Mouse (Mus musculus) limb, embryonic 12.5 days (tissue): ENCODE results near the gene Tbc1d22a. TPM values are rescaled to one million over a fixed set of nuclear protein-coding genes. Genes with fewer than 3 reads are reported as not detected.

Experiments
- ATAC-seq: fragments of 200-750 bp; cut with Nextera tagmentation; 2 replicates; pipeline ENCODE4 v1.8.0; 2017; ENCODE audit warnings: low read depth, moderate TSS enrichment; ENCODE audit not compliant: insufficient number of reproducible peaks, insufficient read depth, low FRiP score, low TSS enrichment
- H3K27ac ChIP-seq: fragments of 300-500 bp; sonication (generic); 2 replicates; pipeline ENCODE4 v1.5.1; 2016; ENCODE audit warnings: mild to moderate bottlenecking, moderate library complexity
- H3K27me3 ChIP-seq: fragments of 300-500 bp; sonication (generic); 2 replicates; pipeline ENCODE4 v1.6.1; 2016; ENCODE audit warnings: mild to moderate bottlenecking, moderate library complexity
- H3K36me3 ChIP-seq: fragments of 300-500 bp; sonication (generic); 2 replicates; pipeline ENCODE4 v1.6.1; 2016; ENCODE audit warnings: mild to moderate bottlenecking, moderate library complexity
- H3K4me1 ChIP-seq: fragments of 300-500 bp; sonication (generic); replicated peaks from 2 replicates; pipeline ENCODE4 v1.6.1; 2016
- H3K4me2 ChIP-seq: fragments of 300-500 bp; sonication (generic); 2 replicates; pipeline ENCODE4 v1.6.1; 2016; ENCODE audit warnings: mild to moderate bottlenecking, moderate library complexity
- H3K4me3 ChIP-seq: fragments of 300-500 bp; sonication (generic); replicated peaks from 2 replicates; pipeline ENCODE4 v1.5.1; 2016; ENCODE audit warnings: mild to moderate bottlenecking
- H3K9ac ChIP-seq: fragments of 300-500 bp; sonication (generic); replicated peaks from 2 replicates; pipeline ENCODE4 v1.6.1; 2016; ENCODE audit warnings: mild to moderate bottlenecking, moderate library complexity
- H3K9me3 ChIP-seq: fragments of 300-500 bp; sonication (generic); 2 replicates; pipeline ENCODE4 v1.6.1; 2016; ENCODE audit warnings: mild to moderate bottlenecking, moderate library complexity
- WGBS: fragments of 180-500 bp; shearing (Covaris S2); methylation state at CpG from one replicate; pipeline ENCODE4 v1.1.7; 2016; 5-methylcytosine and 5-hydroxymethylcytosine counted together
- polyA plus RNA-seq: library from polyadenylated mRNA; unstranded; fragments of >200 nt; fragmentation: Nextera tagmentation; extraction: Ambion mirVana; gene quantifications from 2 replicates; pipeline ENCODE4 v1.2.1, GENCODE M21; 2016

Gene Tbc1d22a
- polyA plus RNA-seq, 1 experiment from 2014 or later = 12.1 TPM

DNA sequence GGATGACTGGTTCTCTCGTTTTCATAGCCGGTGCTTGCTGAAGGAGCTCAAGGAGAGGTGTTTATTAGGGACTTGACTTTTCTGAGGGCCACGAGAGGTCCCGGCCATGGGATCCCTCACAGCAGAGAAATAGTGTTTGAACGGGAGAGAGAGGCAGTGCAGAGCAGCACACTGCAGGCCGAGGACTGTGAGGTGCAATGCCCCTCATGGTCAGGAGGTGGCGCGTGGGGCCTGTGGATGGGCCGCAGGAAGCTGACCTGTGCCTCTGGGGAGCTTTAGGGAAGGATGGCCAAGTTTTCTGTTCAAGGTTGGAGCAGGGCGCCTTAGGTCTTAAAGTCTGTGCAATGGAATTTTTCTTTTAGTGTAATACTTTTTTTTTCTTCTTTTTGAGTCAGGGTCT, 25.5 kb downstream of the Tbc1d22a start:
- Histone ChIP-seq H3K4me1 (no peaks in the 10 kb centered on the region), H3K36me3 (peaks cover 44% of the 10 kb centered on the region), H3K4me3 (no peak overlapping the region), H3K9ac (no peak overlapping the region), H3K4me2 (no peak overlapping the region), H3K27ac (no peak overlapping the region), H3K27me3 (no peaks in the 10 kb centered on the region), H3K9me3 (no peaks in the 10 kb centered on the region)
- 28% methylated on average over 10 of the region's 10 CpGs for WGBS
- no peak for ATAC-seq

DNA sequence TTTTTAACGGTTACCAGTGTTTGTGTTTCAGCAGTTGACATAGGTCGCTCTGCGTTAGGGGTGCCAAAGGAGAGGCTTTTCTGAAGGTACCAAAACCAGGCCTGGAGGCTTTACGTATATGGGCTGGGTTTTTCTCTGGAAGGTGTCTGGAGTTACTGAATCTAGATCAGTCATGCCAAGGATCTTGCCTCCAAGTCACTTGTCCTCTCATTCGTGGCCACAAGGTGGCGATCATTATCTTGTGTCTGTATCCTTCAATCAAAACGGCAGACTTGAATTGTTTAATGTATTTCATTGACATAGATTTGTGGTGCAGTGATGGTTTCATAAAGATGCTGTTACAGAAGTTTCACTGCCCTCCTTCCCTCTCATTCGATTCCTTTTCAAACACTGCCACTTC, 29.4 kb downstream of the Tbc1d22a start:
- H3K36me3 ChIP-seq = peaks cover 31% of the 10 kb centered on the region; the same call in 1 of the 2 replicates
- H3K9me3 ChIP-seq = no peaks in the 10 kb centered on the region
- 48% methylated on average over 8 of the region's 8 CpGs for WGBS
- H3K27ac ChIP-seq = no peak overlapping the region
- no peaks in the 10 kb centered on the region for H3K4me1 ChIP-seq
- no peak overlapping the region for H3K9ac ChIP-seq
- ATAC-seq = no peak
- no peak overlapping the region for H3K4me3 ChIP-seq
- H3K4me2 ChIP-seq = no peak overlapping the region
- H3K27me3 ChIP-seq = no peaks in the 10 kb centered on the region

DNA sequence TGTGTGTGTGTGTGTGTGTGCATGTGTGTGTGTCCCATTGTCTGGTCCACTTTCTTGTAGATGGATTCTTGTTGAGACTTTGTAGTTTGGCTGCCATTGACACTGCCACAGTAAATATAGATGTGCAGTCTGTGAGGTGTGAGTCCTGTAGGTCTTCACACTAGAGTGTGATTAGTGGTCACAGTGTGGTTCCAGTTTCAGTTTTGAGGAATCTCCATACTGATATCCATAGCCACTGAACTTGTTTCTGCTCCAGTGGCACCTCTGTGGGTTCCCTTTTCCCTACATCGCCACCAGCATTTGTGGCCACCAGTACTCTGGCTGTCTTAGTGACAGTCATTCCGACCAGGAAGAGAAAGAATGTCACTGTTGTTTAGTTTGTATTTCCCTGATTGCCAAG, 30.1 kb downstream of the Tbc1d22a start:
- Histone ChIP-seq H3K27me3 (no peaks in the 10 kb centered on the region), H3K36me3 (peaks cover 26% of the 10 kb centered on the region; the same call in 1 of the 2 replicates), H3K27ac (no peak overlapping the region), H3K9ac (no peak overlapping the region), H3K4me3 (no peak overlapping the region), H3K4me2 (no peak overlapping the region), H3K9me3 (no peaks in the 10 kb centered on the region), H3K4me1 (no peaks in the 10 kb centered on the region)
- ATAC-seq = no peak
- WGBS = 89% methylated on average over 2 of the region's 2 CpGs

DNA sequence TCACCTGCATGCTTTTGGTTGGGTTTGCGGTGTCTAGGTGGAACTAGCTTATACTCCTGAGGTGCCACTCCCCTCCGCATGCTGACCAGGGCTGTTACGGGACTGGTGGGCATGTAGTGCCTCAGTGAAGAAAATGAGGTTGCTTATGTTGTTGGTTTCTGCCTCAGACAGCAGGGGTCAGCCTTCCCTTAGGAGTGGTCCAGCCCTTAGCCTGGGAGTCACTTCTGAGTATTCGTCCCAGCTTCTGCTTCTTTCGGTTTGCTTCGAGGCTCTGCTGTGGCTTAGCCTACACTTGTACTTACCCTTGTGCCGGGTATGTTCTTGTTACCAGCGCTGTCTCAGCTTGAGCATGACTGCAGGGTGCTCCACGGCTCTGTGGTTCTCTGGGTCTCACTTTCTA, 36.0 kb downstream of the Tbc1d22a start:
- ATAC-seq = peak; percentile 63; the same call in 1 of the 2 replicates
- H3K9me3 ChIP-seq = no peaks in the 10 kb centered on the region
- WGBS = 67% methylated on average over 9 of the region's 9 CpGs
- H3K4me1 ChIP-seq = peaks cover 10% of the 10 kb centered on the region; the same call in 1 of the 2 replicates
- peaks cover 9% of the 10 kb centered on the region; the same call in 1 of the 2 replicates for H3K36me3 ChIP-seq
- H3K9ac ChIP-seq = no peak overlapping the region
- no peak overlapping the region for H3K4me2 ChIP-seq
- no peak overlapping the region for H3K27ac ChIP-seq
- no peaks in the 10 kb centered on the region for H3K27me3 ChIP-seq
- no peak overlapping the region for H3K4me3 ChIP-seq

DNA sequence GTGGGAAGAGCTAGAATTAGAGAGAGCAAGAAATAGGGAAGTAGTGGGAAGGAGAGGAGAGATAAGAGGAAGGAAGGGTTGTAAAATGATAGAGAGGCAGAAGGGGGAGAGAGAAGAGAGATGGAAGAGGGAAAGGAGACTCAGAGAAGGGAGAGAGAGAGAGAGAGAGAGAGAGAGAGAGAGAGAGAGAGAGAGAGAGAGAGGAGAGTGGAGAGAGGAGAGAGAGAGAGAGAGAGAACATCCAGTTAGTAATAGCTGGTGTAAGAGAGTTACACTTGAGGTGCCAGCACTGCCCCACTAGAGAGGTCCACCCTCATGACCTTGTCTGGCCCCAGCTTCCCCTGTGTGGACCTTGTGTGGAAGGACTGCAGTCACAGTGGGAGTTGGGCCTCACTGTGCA, 37.9 kb downstream of the Tbc1d22a start:
- Histone ChIP-seq H3K4me1 (peaks cover 19% of the 10 kb centered on the region), H3K4me3 (no peak overlapping the region), H3K27ac (no peak overlapping the region), H3K4me2 (no peak overlapping the region), H3K9ac (no peak overlapping the region), H3K36me3 (0 out of 2 replicates have a peak, but pooled peaks cover 3% of the 10 kb centered on the region), H3K27me3 (no peaks in the 10 kb centered on the region), H3K9me3 (no peaks in the 10 kb centered on the region)
- ATAC-seq = no peak

DNA sequence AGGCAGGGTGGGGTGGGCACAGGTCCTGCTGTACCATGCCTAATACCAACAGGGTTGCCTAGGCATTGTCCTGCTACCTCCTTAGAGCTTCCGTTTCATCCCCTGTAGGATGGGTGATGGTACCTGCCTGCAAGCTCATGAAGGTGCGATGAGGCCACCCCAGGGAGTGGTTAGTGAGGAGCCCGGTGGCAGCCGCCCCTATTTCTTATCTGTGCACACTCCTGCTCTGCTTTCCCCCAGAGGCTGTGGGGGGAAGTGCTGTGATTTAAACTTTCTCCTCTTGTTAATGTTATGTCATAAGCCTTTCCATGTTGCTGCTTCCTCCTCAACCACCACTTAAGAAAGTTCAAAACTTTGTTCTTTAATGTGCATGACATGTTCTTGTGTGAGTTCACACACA, 38.4 kb downstream of the Tbc1d22a start:
- Histone ChIP-seq H3K4me3 (no peak overlapping the region), H3K27me3 (no peaks in the 10 kb centered on the region), H3K36me3 (0 out of 2 replicates have a peak, but pooled peaks cover 3% of the 10 kb centered on the region), H3K27ac (no peak overlapping the region), H3K4me1 (peaks cover 20% of the 10 kb centered on the region), H3K9ac (no peak overlapping the region), H3K9me3 (no peaks in the 10 kb centered on the region), H3K4me2 (no peak overlapping the region)
- no peak for ATAC-seq
- WGBS = 70% methylated on average over 4 of the region's 4 CpGs

DNA sequence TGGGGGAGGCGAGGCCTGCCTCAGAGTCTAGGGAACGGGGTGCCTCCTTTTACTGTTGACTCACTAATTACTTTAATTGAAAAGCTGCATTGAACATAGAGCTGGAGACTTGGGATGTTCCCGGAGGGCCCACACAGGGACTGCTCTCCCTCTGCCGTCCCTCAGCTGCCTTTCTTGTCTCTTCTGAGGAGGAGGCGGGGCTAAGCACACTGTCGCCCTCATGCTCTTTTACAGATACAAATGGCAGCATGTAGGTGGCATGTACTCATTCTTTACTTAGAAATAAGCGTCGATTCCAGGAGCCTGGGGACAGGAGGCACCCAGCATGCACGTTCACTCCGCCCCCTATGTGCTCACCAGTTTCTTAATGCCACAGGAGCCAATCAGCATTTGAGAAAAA, 39.2 kb downstream of the Tbc1d22a start:
- no peak overlapping the region for H3K27ac ChIP-seq
- no peaks in the 10 kb centered on the region for H3K9me3 ChIP-seq
- H3K36me3 ChIP-seq = 0 out of 2 replicates have a peak, but pooled peaks cover 3% of the 10 kb centered on the region
- WGBS = 49% methylated on average over 10 of the region's 10 CpGs
- no peak overlapping the region for H3K4me2 ChIP-seq
- H3K9ac ChIP-seq = no peak overlapping the region
- H3K27me3 ChIP-seq = no peaks in the 10 kb centered on the region
- peaks cover 27% of the 10 kb centered on the region for H3K4me1 ChIP-seq
- no peak overlapping the region for H3K4me3 ChIP-seq
- ATAC-seq = no peak

DNA sequence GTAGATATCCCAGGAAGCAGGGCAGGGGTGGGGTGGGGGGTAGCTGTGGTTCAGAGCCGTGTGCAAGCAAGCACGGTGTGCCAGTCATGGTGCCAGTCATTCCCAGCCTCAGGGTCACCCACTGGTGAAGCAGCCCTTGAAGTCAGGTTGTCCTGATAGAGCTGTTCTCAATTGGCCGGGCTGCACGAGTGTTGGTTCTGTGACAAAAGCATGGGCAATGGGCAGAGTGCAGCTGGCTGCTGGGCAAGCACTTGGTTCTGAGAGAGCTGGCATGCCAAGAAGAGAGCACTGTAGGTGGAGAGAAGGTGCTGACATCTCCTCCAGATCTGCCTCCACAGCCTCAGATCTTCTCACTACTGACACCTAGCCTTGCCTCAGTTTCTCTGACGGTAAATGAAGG, 41.9 kb downstream of the Tbc1d22a start:
- no peak overlapping the region for H3K27ac ChIP-seq
- H3K36me3 ChIP-seq = 0 out of 2 replicates have a peak, but pooled peaks cover under 1% of the 10 kb centered on the region
- no peaks in the 10 kb centered on the region for H3K27me3 ChIP-seq
- 82% methylated on average over 5 of the region's 5 CpGs for WGBS
- no peak for ATAC-seq
- no peak overlapping the region for H3K4me3 ChIP-seq
- peaks cover 29% of the 10 kb centered on the region for H3K4me1 ChIP-seq
- H3K4me2 ChIP-seq = no peak overlapping the region
- H3K9ac ChIP-seq = no peak overlapping the region
- no peaks in the 10 kb centered on the region for H3K9me3 ChIP-seq

DNA sequence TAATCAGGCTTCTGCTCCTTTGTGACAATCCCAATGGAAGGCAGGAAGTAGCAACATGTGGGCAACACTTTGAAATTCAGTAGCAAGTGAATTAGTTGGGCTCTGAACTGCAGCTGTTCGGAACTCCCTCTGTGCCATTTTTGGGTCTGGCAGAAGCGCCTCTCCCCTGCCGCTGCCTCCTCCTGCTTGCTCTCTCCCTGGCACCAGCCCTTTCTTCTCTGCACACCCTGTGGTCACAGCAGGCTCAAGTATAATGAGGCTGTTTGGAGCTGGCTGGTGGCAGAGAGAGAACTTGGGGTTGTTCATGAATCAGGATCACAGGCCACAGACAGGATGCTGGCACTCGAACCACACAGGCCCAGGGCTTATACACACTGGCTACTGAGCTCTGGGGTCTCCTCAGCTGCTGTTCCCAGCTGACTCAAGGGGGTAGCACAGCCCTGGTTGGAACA, 42.5 kb downstream of the Tbc1d22a start:
- no peak overlapping the region for H3K4me2 ChIP-seq
- no peaks in the 10 kb centered on the region for H3K36me3 ChIP-seq
- H3K4me3 ChIP-seq = no peak overlapping the region
- H3K4me1 ChIP-seq = peaks cover 29% of the 10 kb centered on the region
- ATAC-seq = no peak
- H3K9me3 ChIP-seq = no peaks in the 10 kb centered on the region
- H3K27me3 ChIP-seq = no peaks in the 10 kb centered on the region
- 53% methylated on average over 4 of the region's 4 CpGs for WGBS
- H3K9ac ChIP-seq = no peak overlapping the region
- H3K27ac ChIP-seq = 0 out of 2 replicates have a peak overlapping the region, but pooled peaks have one; percentile 23

DNA sequence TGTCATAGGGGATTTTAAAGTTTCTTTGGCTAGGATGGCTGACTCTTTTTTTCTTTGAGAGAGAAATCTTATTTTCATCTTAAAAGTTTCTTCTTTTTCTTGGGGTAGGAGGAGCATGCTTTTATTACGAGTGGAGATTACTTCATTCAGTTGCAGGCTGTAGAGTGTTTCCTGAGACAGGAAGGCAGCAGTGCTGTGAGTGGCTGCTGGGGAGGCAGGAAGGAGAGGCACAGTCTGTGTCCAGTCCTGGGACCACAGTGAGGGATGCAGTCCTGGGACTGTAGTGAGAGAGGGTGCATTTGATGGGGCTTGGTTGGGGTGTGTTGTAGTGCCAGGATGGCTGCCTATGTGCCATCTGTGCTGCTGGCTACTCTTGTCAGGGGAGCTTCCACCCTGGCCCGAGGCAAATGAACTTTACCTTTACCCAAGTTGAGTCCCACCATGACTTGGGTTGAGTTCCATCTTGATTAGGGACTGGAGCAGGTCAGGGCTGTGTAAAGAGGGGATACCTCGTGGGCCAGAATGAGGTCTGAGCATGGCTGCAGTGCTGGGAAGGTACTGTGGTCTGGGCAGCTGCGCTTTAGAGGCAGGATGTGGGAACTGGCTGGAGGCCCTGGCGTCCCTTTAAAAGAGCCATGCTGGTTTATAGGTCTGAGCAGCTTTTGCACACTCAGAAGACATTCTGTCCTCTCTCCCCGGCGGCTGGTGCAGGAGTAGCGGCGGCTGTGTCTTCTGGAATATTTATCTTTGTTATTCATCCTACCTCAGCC, 43.8 kb downstream of the Tbc1d22a start:
- no peaks in the 10 kb centered on the region for H3K27me3 ChIP-seq
- ATAC-seq = no peak
- H3K9me3 ChIP-seq = no peaks in the 10 kb centered on the region
- no peaks in the 10 kb centered on the region for H3K36me3 ChIP-seq
- H3K9ac ChIP-seq = no peak overlapping the region
- H3K4me1 ChIP-seq = peaks cover 26% of the 10 kb centered on the region
- H3K27ac ChIP-seq = no peak overlapping the region; the same call in 1 of the 2 replicates
- H3K4me2 ChIP-seq = no peak overlapping the region
- 49% methylated on average over 9 of the region's 9 CpGs for WGBS
- no peak overlapping the region for H3K4me3 ChIP-seq

DNA sequence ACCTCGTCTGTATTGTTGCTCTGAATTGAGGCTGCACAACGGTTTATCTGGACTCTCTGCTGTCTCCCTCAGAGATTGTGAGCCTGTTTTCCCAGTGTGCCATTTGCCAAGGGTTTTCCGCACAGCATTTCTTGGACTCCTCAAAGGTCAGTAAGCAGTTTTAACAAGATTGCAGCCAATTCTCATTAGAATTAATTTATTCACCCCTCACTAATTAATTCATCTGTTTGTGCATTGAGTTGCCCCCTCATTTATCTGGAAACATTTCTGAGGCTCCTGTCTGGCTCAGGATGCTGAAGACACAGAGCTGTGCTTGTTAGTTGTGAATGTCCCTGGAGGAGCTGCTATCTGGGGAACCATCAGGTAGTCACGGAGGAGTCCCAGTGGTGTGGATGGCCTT, 45.0 kb downstream of the Tbc1d22a start:
- Histone ChIP-seq H3K36me3 (no peaks in the 10 kb centered on the region), H3K27me3 (no peaks in the 10 kb centered on the region), H3K27ac (no peak overlapping the region), H3K4me3 (no peak overlapping the region), H3K9me3 (no peaks in the 10 kb centered on the region), H3K9ac (no peak overlapping the region), H3K4me1 (peaks cover 30% of the 10 kb centered on the region), H3K4me2 (no peak overlapping the region)
- ATAC-seq = no peak
- 86% methylated on average over 4 of the region's 4 CpGs for WGBS

DNA sequence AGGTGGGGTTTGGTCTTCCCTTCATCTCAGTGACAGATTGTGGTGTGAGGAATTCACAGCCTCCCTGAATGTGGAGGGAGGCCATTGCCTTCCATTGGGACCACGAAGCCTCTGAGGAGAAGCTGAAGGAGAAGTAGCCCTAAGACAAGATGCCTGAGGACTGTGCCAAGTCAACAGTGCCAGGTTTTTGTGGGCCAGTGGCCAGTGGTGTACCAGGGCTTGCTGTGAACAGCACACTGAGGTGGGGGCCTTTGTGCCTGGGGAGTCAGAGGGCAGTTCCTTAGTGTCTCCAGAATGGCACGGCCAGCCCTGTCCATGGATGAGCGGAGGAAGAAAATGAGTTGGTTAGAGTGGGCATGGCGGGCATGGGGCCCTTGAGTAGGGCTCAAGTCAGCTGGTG, 45.9 kb downstream of the Tbc1d22a start:
- Histone ChIP-seq H3K4me2 (no peak overlapping the region), H3K9me3 (no peaks in the 10 kb centered on the region), H3K27ac (no peak overlapping the region), H3K4me3 (no peak overlapping the region), H3K4me1 (peaks cover 33% of the 10 kb centered on the region), H3K27me3 (no peaks in the 10 kb centered on the region), H3K9ac (no peak overlapping the region), H3K36me3 (no peaks in the 10 kb centered on the region)
- WGBS = 94% methylated on average over 4 of the region's 4 CpGs
- no peak for ATAC-seq
